Mouse (Mus musculus) forebrain, embryonic 10.5 days (tissue): ENCODE results near the gene Faiml. TPM values are rescaled to one million over a fixed set of nuclear protein-coding genes. Genes with fewer than 3 reads are reported as not detected.

Source experiments
- DNase-seq: peaks from one replicate; pipeline ENCODE4 v3.0.0-alpha.2; 2017; ENCODE audit warnings: low spot score; ENCODE audit errors: extremely low spot score
- H3K27ac ChIP-seq: fragments of 300-500 bp; sonication (generic); 2 replicates; pipeline ENCODE4 v1.5.1; 2016; ENCODE audit warnings: mild to moderate bottlenecking
- H3K27me3 ChIP-seq: fragments of 300-500 bp; sonication (generic); 2 replicates; pipeline ENCODE4 v1.6.1; 2016; ENCODE audit warnings: mild to moderate bottlenecking; ENCODE audit not compliant: poor library complexity, severe bottlenecking
- H3K36me3 ChIP-seq: fragments of 300-500 bp; sonication (generic); replicated peaks from 2 replicates; pipeline ENCODE4 v1.6.1; 2016; ENCODE audit warnings: mild to moderate bottlenecking, moderate library complexity
- H3K4me1 ChIP-seq: fragments of 300-500 bp; sonication (generic); 2 replicates; pipeline ENCODE4 v1.6.1; 2016
- H3K4me3 ChIP-seq: fragments of 300-500 bp; sonication (generic); 2 replicates; pipeline ENCODE4 v1.5.1; 2016; ENCODE audit warnings: mild to moderate bottlenecking, moderate library complexity
- H3K9me3 ChIP-seq: fragments of 300-500 bp; sonication (generic); 2 replicates; pipeline ENCODE4 v1.6.1; 2016; ENCODE audit warnings: mild to moderate bottlenecking, moderate library complexity
- WGBS: fragments of 180-500 bp; shearing (Covaris S2); methylation state at CpG from one replicate; pipeline ENCODE4 v1.1.7; 2016; 5-methylcytosine and 5-hydroxymethylcytosine counted together
- polyA plus RNA-seq: library from polyadenylated mRNA; unstranded; fragments of >200 nt; fragmentation: Nextera tagmentation; extraction: Ambion mirVana; gene quantifications from 2 replicates; pipeline ENCODE4 v1.2.1, GENCODE M21; 2016

The Faiml gene
- polyA plus RNA-seq, 1 experiment from 2014 or later = not detected

DNA sequence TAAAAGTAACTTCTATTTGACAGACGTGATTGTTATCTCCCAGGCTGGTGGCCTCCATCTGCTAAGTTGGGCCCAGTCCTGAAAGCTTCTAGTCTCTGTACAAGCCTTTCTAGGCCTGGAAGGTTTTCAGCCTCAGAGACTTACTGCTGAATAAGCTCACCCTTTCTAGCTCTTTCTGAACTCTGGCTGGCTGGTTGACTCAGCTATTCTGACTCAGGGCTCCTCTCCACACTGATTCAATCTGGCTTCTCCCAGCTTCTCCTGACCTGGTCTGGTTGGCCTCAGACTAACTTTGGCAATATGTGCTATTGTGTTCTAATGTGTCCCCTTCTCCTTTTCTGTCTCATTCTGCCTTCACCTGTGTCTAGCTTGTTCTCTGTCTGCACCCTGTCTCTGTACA lies 2.2 kb upstream of the Faiml start:
- peaks cover 7% of the 10 kb centered on the region; the same call in 1 of the 2 replicates for H3K27me3 ChIP-seq
- no peak for DNase-seq
- no peaks in the 10 kb centered on the region for H3K9me3 ChIP-seq
- peaks cover 14% of the 10 kb centered on the region for H3K4me1 ChIP-seq
- H3K36me3 ChIP-seq = no peaks in the 10 kb centered on the region
- 82% methylated on average over 1 of the region's 1 CpGs for WGBS
- no peak overlapping the region for H3K27ac ChIP-seq
- no peak overlapping the region for H3K4me3 ChIP-seq

GRCm38 (mm10) chr9:99238276-99238675 lies 1.2 kb upstream of the Faiml start:
- no peaks in the 10 kb centered on the region for H3K36me3 ChIP-seq
- WGBS = 82% methylated on average over 10 of the region's 10 CpGs

DNA sequence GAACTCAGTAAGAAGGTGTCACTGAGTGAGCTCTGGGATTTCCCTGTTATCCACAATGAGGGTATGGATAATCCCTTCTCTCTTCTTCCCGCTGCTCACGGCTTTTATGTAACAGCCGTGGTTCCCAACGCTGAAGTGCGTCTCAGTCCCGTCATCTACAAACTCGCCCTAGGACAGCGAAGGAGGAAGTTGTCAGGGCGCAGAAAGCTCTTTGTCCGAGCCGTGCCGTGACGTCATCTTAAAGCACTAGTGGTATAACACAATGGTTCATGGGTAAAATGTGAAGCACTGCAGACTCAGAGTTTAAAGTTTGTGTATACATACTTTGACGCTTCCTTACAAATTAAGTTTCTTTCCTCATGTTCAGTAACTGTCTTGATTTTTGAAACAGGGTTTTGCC lies 7.6 kb downstream of the Faiml start:
- no peaks in the 10 kb centered on the region for H3K4me1 ChIP-seq
- H3K36me3 ChIP-seq = no peaks in the 10 kb centered on the region
- no peak overlapping the region for H3K27ac ChIP-seq
- WGBS = 89% methylated on average over 14 of the region's 14 CpGs
- no peaks in the 10 kb centered on the region for H3K9me3 ChIP-seq
- H3K27me3 ChIP-seq = no peaks in the 10 kb centered on the region
- H3K4me3 ChIP-seq = no peak overlapping the region
- no peak for DNase-seq

More at GRCm38 (mm10) chr9:99238276-99238675, 1.2 kb upstream of the Faiml start:
- H3K9me3 ChIP-seq = no peaks in the 10 kb centered on the region
- no peak overlapping the region for H3K27ac ChIP-seq
- no peak overlapping the region for H3K4me3 ChIP-seq
- peaks cover 7% of the 10 kb centered on the region; the same call in 1 of the 2 replicates for H3K27me3 ChIP-seq
- H3K4me1 ChIP-seq = peaks cover 10% of the 10 kb centered on the region
- DNase-seq = no peak

DNA sequence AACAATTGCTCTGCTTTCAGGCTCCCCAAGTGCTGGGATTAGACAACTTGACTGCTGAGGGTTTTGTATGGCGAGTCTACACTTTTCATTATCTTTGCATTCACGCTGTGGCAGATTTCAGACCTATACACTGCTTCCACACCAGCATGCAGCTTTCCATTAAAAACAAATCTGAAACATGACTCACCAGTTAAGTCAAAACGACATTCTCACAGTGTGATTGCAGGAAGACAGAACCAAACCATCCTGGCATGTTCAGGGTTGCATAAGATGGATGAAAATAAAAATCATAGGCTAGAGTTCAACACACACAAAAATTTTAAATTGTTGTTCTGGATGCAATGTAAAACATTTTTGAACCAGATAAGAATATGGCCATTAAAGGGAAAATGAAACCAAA lies 12.5 kb downstream of the Faiml start:
- Histone ChIP-seq H3K4me3 (no peak overlapping the region), H3K27ac (no peak overlapping the region), H3K27me3 (no peaks in the 10 kb centered on the region), H3K4me1 (no peaks in the 10 kb centered on the region), H3K9me3 (no peaks in the 10 kb centered on the region), H3K36me3 (no peaks in the 10 kb centered on the region)
- WGBS = 62% methylated on average over 3 of the region's 3 CpGs
- DNase-seq = no peak

DNA sequence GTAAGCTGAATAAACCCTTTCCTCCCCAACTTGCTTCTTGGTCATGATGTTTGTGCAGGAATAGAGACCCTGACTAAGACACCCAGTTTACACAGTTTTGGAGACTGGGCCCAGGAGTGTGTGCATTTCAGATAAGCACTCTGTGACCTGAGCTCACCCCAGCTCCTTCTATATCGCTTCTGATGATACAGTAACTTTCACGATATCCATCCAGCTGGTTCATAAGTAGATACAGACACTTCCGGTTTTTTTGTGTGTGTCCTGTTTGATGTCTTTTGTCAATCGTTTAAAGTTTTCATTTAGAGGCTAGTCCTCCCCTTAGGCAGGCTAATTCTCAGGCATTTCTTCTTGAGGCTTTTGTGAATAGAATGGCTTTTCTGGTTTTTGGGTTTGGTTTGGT lies 15.4 kb downstream of the Faiml start:
- no peak for DNase-seq
- 90% methylated on average over 4 of the region's 4 CpGs for WGBS
- no peaks in the 10 kb centered on the region for H3K36me3 ChIP-seq
- peaks cover 8% of the 10 kb centered on the region for H3K4me1 ChIP-seq
- no peak overlapping the region for H3K4me3 ChIP-seq
- H3K27ac ChIP-seq = no peak overlapping the region
- H3K27me3 ChIP-seq = no peaks in the 10 kb centered on the region
- no peaks in the 10 kb centered on the region for H3K9me3 ChIP-seq

- peak; percentile 43 for DNase-seq
- H3K9me3 ChIP-seq = no peaks in the 10 kb centered on the region
- H3K4me1 ChIP-seq = peaks cover 8% of the 10 kb centered on the region
- H3K4me3 ChIP-seq = no peak overlapping the region
- H3K36me3 ChIP-seq = no peaks in the 10 kb centered on the region
- H3K27ac ChIP-seq = no peak overlapping the region
- no peaks in the 10 kb centered on the region for H3K27me3 ChIP-seq
- WGBS = 22% methylated on average over 6 of the region's 6 CpGs
Observed at GRCm38 (mm10) chr9:99217999-99218719, 18.9 kb downstream of the Faiml start.

DNA sequence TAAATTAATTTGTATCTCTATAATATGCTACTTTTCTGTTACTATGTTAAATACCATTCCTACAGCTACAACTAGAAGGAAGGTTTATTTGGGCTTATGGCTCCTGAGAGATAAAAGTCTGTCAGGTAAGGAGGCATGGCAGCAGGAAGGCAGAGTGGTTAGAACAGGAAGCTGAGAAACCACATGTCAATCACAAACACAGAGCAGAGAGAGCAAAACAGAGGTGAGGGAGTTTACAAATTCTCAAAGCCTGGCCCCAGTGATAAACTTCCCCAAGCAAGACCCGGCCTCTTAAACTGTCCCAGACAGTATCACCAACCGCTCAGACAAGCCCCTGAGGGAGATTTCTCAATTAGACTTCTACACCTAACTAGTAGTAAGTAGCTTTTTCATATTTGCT lies 20.9 kb downstream of the Faiml start:
- Histone ChIP-seq H3K27me3 (no peaks in the 10 kb centered on the region), H3K4me3 (no peak overlapping the region), H3K36me3 (no peaks in the 10 kb centered on the region), H3K27ac (no peak overlapping the region), H3K9me3 (no peaks in the 10 kb centered on the region), H3K4me1 (peaks cover 8% of the 10 kb centered on the region)
- no peak for DNase-seq
- WGBS = 83% methylated on average over 2 of the region's 2 CpGs

GRCm38 (mm10) chr9:99212643-99213042 lies 24.4 kb downstream of the Faiml start:
- H3K36me3 ChIP-seq = no peaks in the 10 kb centered on the region
- no peak overlapping the region for H3K27ac ChIP-seq
- WGBS = 88% methylated on average over 2 of the region's 2 CpGs
- H3K4me3 ChIP-seq = no peak overlapping the region
- no peaks in the 10 kb centered on the region for H3K9me3 ChIP-seq
- H3K4me1 ChIP-seq = peaks cover 4% of the 10 kb centered on the region; the same call in 1 of the 2 replicates
- no peak for DNase-seq
- H3K27me3 ChIP-seq = no peaks in the 10 kb centered on the region

DNA sequence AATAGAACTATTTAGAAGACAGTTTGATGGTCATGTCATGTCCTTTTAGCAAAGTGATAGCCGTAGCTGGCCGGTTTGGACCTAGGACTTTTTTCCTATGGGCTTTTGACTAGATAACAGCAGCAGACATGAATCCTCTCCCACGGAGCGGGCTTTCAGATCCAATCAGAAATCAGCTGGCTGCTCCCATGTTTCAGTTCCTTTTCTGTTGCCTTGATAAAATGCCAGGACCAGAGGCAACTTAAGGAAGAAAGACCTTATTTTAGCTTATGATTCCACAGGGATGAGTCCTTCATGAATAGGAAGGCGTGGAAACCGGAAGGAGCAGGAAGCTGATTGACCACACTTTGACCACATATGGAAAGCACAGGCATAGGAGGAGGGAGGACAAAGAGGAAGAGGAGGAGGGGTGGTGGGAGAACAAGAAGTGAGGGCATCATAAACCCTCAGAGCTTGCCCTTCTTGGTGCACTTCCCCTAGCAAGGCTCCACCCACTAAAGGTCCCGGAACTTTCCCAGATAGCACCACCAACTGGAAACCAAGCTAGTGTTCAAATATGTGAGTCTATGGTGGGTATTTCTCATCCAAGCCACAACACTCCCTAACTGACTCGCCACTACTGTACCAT lies 53.9 kb downstream of the Faiml start:
- no peaks in the 10 kb centered on the region for H3K4me1 ChIP-seq
- no peak overlapping the region for H3K27ac ChIP-seq
- H3K4me3 ChIP-seq = no peak overlapping the region
- no peaks in the 10 kb centered on the region for H3K27me3 ChIP-seq
- no peak for DNase-seq
- 89% methylated on average over 8 of the region's 8 CpGs for WGBS
- no peaks in the 10 kb centered on the region for H3K9me3 ChIP-seq
- H3K36me3 ChIP-seq = no peaks in the 10 kb centered on the region

DNA sequence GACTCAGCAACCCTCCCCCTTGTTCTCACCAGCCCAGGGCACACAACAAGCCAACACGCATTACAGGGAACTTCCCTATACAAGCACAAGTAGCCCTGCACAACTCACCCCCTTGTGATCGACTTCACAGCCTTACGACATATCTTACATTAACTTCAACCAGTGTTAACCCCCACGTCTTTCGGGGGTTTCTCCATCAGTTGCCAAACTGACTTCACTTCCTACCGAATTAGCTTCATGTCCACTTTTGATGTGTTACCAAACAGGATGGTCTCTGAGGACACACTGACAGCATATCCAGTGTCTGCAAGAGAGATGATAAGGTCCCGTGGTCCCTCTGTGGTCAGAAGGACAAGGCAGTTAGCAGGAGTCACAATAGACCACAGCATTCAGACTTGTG lies 54.9 kb downstream of the Faiml start:
- no peaks in the 10 kb centered on the region for H3K36me3 ChIP-seq
- H3K9me3 ChIP-seq = no peaks in the 10 kb centered on the region
- no peak overlapping the region for H3K4me3 ChIP-seq
- no peaks in the 10 kb centered on the region for H3K27me3 ChIP-seq
- H3K4me1 ChIP-seq = no peaks in the 10 kb centered on the region
- no peak overlapping the region for H3K27ac ChIP-seq
- WGBS = 91% methylated on average over 7 of the region's 7 CpGs
- no peak for DNase-seq

GRCm38 (mm10) chr9:99180272-99180671 lies 56.8 kb downstream of the Faiml start:
- peak overlapping the region; percentile 41; the same call in 1 of the 2 replicates for H3K27ac ChIP-seq
- H3K4me3 ChIP-seq = no peak overlapping the region
- H3K36me3 ChIP-seq = no peaks in the 10 kb centered on the region
- DNase-seq = no peak
- no peaks in the 10 kb centered on the region for H3K4me1 ChIP-seq
- 61% methylated on average over 8 of the region's 8 CpGs for WGBS
- no peaks in the 10 kb centered on the region for H3K9me3 ChIP-seq
- H3K27me3 ChIP-seq = no peaks in the 10 kb centered on the region
